Mouse (Mus musculus): Measurements from ENCODE around the gene Slc44a4. TPM values are rescaled to one million over a fixed set of nuclear protein-coding genes. Genes with fewer than 3 reads are reported as not detected.
"Not testable (repeated sequence)": the region's sequence is repeated elsewhere in the genome, so short reads cannot be mapped to it uniquely, and the experiment has no call there.

The Slc44a4 gene
- polyA plus RNA-seq, 1 experiment from 2014 or later, result 56.2 TPM

GRCm38 (mm10) chr17:34901948-34902347 lies 12.3 kb upstream of the Slc44a4 start:
- H3K27me3 ChIP-seq (replicated peaks); H3K27ac ChIP-seq; H3K9ac ChIP-seq; H3K4me2 ChIP-seq (replicated peaks); ATAC-seq; H3K9me3 ChIP-seq; H3K4me1 ChIP-seq (replicated peaks); H3K4me3 ChIP-seq (replicated peaks): not testable (repeated sequence)
- 89% methylated on average over 9 of the region's 10 CpGs for WGBS
- H3K36me3 ChIP-seq, result peaks cover 38% of the 10 kb centered on the region

- Histone ChIP-seq H3K27me3 (replicated peaks) (no peaks in the 10 kb centered on the region), H3K36me3 (peaks cover 47% of the 10 kb centered on the region), H3K27ac (no peak overlapping the region), H3K9me3 (no peaks in the 10 kb centered on the region), H3K4me2 (replicated peaks) (no peak overlapping the region), H3K4me3 (replicated peaks) (no peak overlapping the region), H3K4me1 (replicated peaks) (0 out of 2 replicates have a peak, but pooled peaks cover 1% of the 10 kb centered on the region), H3K9ac (no peak overlapping the region)
- 83% methylated on average over 9 of the region's 9 CpGs for WGBS
- no peak for ATAC-seq
Measured at GRCm38 (mm10) chr17:34902895-34903294, 11.4 kb upstream of the Slc44a4 start.

DNA sequence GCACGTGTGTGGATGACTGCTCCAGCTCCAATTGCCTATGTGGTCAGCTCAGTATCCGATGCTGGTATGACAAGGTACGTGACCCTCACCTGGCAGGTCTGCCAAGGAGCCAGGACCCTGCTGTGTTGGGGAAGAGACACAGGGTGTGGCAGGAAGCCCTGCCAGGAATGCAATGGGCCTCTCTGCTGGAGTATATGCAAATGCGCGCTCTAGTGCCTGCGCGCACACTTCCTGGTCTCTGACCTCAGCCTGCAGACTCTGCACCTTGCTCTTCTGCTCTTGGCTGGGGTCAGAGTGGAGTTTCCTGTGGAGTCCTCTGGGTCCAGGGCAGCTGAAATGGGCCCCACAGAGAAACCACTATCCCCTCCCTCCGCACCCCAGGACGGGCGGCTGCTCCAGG lies 3.3 kb upstream of the Slc44a4 start:
- peak; percentile 68 for ATAC-seq
- Histone ChIP-seq H3K9ac (no peak overlapping the region), H3K4me3 (replicated peaks) (no peak overlapping the region), H3K36me3 (peaks cover 64% of the 10 kb centered on the region), H3K4me2 (replicated peaks) (no peak overlapping the region), H3K27me3 (replicated peaks) (no peaks in the 10 kb centered on the region), H3K9me3 (no peaks in the 10 kb centered on the region), H3K27ac (peak overlapping the region; percentile 69), H3K4me1 (replicated peaks) (peaks cover 14% of the 10 kb centered on the region)
- WGBS, result 61% methylated on average over 10 of the region's 10 CpGs

DNA sequence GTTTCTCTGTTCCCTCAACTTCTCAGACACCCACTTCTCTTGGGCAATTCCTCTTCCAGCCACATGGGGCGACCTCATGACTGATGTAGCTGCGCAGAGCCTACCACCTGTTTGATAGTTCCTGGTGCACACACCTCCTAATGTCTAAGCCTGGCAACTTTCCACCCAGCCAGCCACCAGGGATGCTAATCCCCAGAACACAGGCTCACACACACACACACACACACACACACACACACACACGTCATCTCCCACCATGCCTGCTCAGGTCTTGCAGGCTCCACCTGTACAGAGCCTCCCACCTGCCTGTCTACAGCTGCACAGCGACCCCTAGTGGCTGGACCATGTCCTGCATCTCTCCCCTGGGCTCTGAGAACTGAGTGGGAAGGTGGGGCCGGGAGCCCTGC lies 2.3 kb upstream of the Slc44a4 start:
- no peak overlapping the region for H3K4me3 ChIP-seq (replicated peaks)
- peak; percentile 55 for ATAC-seq
- no peak overlapping the region for H3K9ac ChIP-seq
- WGBS, result 38% methylated on average over 5 of the region's 5 CpGs
- H3K9me3 ChIP-seq, result no peaks in the 10 kb centered on the region
- H3K4me2 ChIP-seq (replicated peaks), result no peak overlapping the region
- H3K27me3 ChIP-seq (replicated peaks), result no peaks in the 10 kb centered on the region
- H3K27ac ChIP-seq, result 0 out of 2 replicates have a peak overlapping the region, but pooled peaks have one; percentile 69
- H3K36me3 ChIP-seq, result peaks cover 54% of the 10 kb centered on the region
- H3K4me1 ChIP-seq (replicated peaks), result peaks cover 14% of the 10 kb centered on the region

- peak overlapping the region; percentile 44 for H3K9ac ChIP-seq
- peak overlapping the region; percentile 77 for H3K27ac ChIP-seq
- H3K36me3 ChIP-seq, result peaks cover 29% of the 10 kb centered on the region
- peak overlapping the region; percentile 54 for H3K4me2 ChIP-seq (replicated peaks)
- H3K27me3 ChIP-seq (replicated peaks), result no peaks in the 10 kb centered on the region
- H3K4me1 ChIP-seq (replicated peaks), result peaks cover 24% of the 10 kb centered on the region
- no peaks in the 10 kb centered on the region for H3K9me3 ChIP-seq
- H3K4me3 ChIP-seq (replicated peaks), result peak overlapping the region; percentile 32
- 12% methylated on average over 11 of the region's 11 CpGs for WGBS
- ATAC-seq, result peak; percentile 77
Measured at GRCm38 (mm10) chr17:34915410-34915831, 1.2 kb downstream of the Slc44a4 start.

DNA sequence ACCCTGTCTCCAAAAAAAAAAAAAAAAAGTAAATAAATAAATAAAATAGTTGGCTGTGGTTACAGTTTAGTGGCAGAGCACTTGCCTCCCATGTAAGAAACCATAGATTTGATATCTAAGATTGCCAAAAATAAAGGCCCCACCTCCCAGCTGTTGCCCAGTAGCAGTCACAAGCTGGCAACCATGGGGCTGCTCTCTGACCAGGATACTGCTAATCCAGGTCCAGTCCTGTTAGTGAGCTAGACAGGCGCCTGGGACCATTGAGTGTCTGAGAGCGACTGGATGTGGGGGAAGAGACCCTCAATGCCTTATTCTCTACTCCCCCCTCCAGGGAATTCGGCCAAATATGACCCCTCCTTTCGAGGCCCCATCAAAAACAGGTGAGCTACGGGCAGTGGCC lies 2.0 kb downstream of the Slc44a4 start:
- Histone ChIP-seq H3K36me3 (peaks cover 20% of the 10 kb centered on the region), H3K9ac (no peak overlapping the region), H3K9me3 (no peaks in the 10 kb centered on the region), H3K4me2 (replicated peaks) (no peak overlapping the region), H3K27ac (no peak overlapping the region), H3K4me3 (replicated peaks) (no peak overlapping the region), H3K27me3 (replicated peaks) (no peaks in the 10 kb centered on the region), H3K4me1 (replicated peaks) (peaks cover 19% of the 10 kb centered on the region)
- ATAC-seq, result no peak
- WGBS, result 89% methylated on average over 5 of the region's 5 CpGs

GRCm38 (mm10) chr17:34917188-34917587 lies 2.9 kb downstream of the Slc44a4 start:
- Histone ChIP-seq H3K9ac (no peak overlapping the region; the same call in 1 of the 2 replicates), H3K4me3 (replicated peaks) (no peak overlapping the region), H3K9me3 (no peaks in the 10 kb centered on the region), H3K27ac (0 out of 2 replicates have a peak overlapping the region, but pooled peaks have one; percentile 15), H3K27me3 (replicated peaks) (no peaks in the 10 kb centered on the region), H3K4me2 (replicated peaks) (no peak overlapping the region), H3K4me1 (replicated peaks) (0 out of 2 replicates have a peak, but pooled peaks cover 13% of the 10 kb centered on the region), H3K36me3 (peaks cover 13% of the 10 kb centered on the region)
- ATAC-seq, result no peak
- 69% methylated on average over 9 of the region's 9 CpGs for WGBS

DNA sequence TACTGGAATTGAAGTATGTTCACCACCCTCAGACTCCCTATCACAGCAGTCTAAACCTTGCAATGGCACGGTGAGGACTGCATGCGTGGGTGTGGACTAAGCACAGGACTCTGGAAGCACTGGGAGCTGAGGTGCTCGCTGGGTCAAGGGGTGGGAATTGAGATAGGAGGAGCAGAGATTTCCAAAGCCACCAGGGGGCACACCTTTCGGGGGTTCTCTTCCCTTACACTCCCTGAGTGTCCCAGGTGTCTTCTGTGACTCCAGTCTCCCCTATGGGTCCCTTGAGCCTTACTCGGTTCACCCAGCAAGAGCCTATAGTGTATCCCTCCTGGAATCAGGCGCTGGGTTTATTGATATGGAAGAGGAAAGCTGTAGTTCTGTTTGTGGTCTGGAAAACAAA lies 8.7 kb downstream of the Slc44a4 start:
- H3K4me3 ChIP-seq (replicated peaks), result no peak overlapping the region
- H3K27ac ChIP-seq, result no peak overlapping the region
- no peaks in the 10 kb centered on the region for H3K36me3 ChIP-seq
- no peak overlapping the region for H3K9ac ChIP-seq
- no peak overlapping the region for H3K4me2 ChIP-seq (replicated peaks)
- H3K9me3 ChIP-seq, result no peaks in the 10 kb centered on the region
- no peaks in the 10 kb centered on the region for H3K27me3 ChIP-seq (replicated peaks)
- 0 out of 2 replicates have a peak, but pooled peaks have one; percentile 13 for ATAC-seq
- H3K4me1 ChIP-seq (replicated peaks), result 0 out of 2 replicates have a peak, but pooled peaks cover 3% of the 10 kb centered on the region
- WGBS, result 48% methylated on average over 6 of the region's 6 CpGs

GRCm38 (mm10) chr17:34924258-34924657 lies 10.0 kb downstream of the Slc44a4 start:
- H3K4me2 ChIP-seq (replicated peaks), result no peak overlapping the region
- ATAC-seq, result no peak
- H3K9ac ChIP-seq, result no peak overlapping the region
- no peaks in the 10 kb centered on the region for H3K4me1 ChIP-seq (replicated peaks)
- 71% methylated on average over 5 of the region's 5 CpGs for WGBS
- no peak overlapping the region for H3K27ac ChIP-seq
- no peak overlapping the region for H3K4me3 ChIP-seq (replicated peaks)
- H3K36me3 ChIP-seq, result 0 out of 2 replicates have a peak, but pooled peaks cover 3% of the 10 kb centered on the region
- no peaks in the 10 kb centered on the region for H3K9me3 ChIP-seq
- H3K27me3 ChIP-seq (replicated peaks), result no peaks in the 10 kb centered on the region

DNA sequence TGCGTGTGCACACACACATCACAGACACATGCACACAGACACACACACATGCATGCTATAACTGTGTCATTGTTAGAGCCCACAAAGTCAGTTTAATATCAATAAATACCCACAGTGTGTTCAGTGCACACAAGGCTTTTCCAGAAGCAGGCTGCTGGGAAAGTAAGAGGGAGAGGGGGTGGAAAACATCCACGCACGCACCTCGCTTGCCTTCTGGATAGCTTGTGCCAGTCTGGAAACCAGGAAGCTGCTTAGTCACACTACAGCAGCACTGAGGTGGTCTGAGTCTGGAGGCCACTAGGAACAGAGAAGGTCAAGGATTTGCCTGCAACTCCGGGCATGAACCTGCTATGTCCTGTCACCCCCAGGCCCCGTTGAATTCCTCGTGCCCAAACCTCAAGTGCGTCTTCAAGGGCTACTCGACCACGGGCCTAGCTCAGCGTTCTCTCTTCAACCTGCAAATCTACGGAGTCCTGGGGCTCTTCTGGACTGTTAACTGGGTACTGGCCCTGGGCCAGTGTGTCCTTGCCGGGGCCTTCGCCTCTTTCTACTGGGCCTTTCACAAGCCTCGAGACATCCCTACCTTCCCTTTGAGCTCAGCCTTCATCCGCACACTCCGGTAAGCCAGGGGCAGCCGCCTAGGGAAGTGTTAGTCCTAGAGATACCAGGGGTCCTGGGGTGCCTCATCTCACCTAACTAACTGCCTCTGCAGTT lies 13.2 kb downstream of the Slc44a4 start:
- no peak overlapping the region for H3K27ac ChIP-seq
- H3K9me3 ChIP-seq, result no peaks in the 10 kb centered on the region
- H3K36me3 ChIP-seq, result 0 out of 2 replicates have a peak, but pooled peaks cover 3% of the 10 kb centered on the region
- WGBS, result 84% methylated on average over 18 of the region's 18 CpGs
- no peak overlapping the region for H3K9ac ChIP-seq
- H3K4me1 ChIP-seq (replicated peaks), result peaks cover 8% of the 10 kb centered on the region
- ATAC-seq, result no peak
- no peaks in the 10 kb centered on the region for H3K27me3 ChIP-seq (replicated peaks)
- H3K4me2 ChIP-seq (replicated peaks), result no peak overlapping the region
- H3K4me3 ChIP-seq (replicated peaks), result no peak overlapping the region

- Histone ChIP-seq H3K4me2 (replicated peaks) (no peak overlapping the region), H3K9me3 (no peaks in the 10 kb centered on the region), H3K9ac (no peak overlapping the region), H3K4me3 (replicated peaks) (no peak overlapping the region), H3K27ac (no peak overlapping the region), H3K36me3 (0 out of 2 replicates have a peak, but pooled peaks cover 3% of the 10 kb centered on the region), H3K27me3 (replicated peaks) (no peaks in the 10 kb centered on the region), H3K4me1 (replicated peaks) (peaks cover 8% of the 10 kb centered on the region)
- ATAC-seq, result no peak
- WGBS, result 60% methylated on average over 4 of the region's 4 CpGs
Measured at GRCm38 (mm10) chr17:34928841-34929240, 14.6 kb downstream of the Slc44a4 start.

GRCm38 (mm10) chr17:34931061-34931734 lies 16.9 kb downstream of the Slc44a4 start, which contains the start of gene Neu1:
TSS of gene Neu1 (plus strand) at chr17:34931253.
- Histone ChIP-seq H3K4me3 (replicated peaks) (peak within 1 kb of the TSS; percentile 75), H3K4me1 (replicated peaks) (peaks cover 19% of the 10 kb centered on the region), H3K9ac (peak within 1 kb of the TSS; percentile 79), H3K4me2 (replicated peaks) (peak within 1 kb of the TSS; percentile 91), H3K36me3 (0 out of 2 replicates have a peak, but pooled peaks cover 3% of the 10 kb centered on the region), H3K27ac (peak within 1 kb of the TSS; percentile 45), H3K27me3 (replicated peaks) (no peaks in the 10 kb centered on the region), H3K9me3 (no peaks in the 10 kb centered on the region)
- under 1% methylated on average over 38 of the region's 38 CpGs for WGBS
- peak; percentile 98 for ATAC-seq
